ENCODE assay signal across 9 mouse cellular contexts in the genomic region with DNA sequence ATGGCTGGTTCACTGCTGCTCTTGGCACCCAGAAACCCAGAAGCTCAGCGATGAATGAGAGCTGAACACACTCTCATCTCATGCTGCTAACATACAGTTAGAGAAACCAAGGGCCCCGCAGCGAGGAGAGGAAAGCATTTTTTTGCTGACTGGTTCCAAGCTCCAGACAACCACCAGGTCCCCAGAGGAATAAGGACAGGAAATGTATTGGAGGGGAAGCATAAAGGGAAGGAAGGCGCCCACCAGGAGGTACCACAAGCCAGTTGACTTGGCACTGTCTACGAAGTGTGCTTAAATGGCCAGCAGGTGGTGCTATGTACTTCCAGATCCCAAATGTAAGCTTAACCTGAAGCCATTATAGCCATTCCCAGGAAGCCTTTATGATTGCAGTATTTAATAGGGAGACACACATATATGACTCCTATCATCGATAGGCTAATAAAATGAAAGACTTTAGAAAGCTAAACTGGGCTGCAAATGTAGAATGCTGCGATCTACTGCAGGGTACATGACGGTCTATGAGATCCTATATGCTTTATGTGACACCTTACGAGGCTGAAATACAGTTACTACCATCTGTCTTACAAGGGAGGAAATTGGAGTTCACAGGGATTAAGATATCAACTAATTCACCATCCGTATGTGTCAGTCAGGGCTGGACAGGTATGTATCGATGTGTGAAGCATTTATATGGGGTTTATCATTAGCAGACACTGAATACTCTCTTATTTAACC. TPM values are rescaled to one million over a fixed set of nuclear protein-coding genes. Genes with fewer than 3 reads are reported as not detected.
A peak's percentile ranks its signal among the peaks of the same experiment; 100 is the strongest.
DNase-seq lines count a peak whose midpoint lies in the region; ATAC-seq lines count a peak whose summit lies in the region.
"Had no signal": no experiment of that assay in that cellular context is flagged by ENCODE, and none has a peak within 500 bp of the region (broad histone marks: within the 10 kb centered on the region; RNA-seq: fewer than 3 reads in every experiment).

No protein-coding gene starts in this region.

- no peak overlapping the region for H3K4me2 ChIP-seq in kidney, embryonic 14.5 days (replicated peaks; ENCODE audit: low read depth, low read length)
- no peak overlapping the region for H3K4me2 ChIP-seq in limb, embryonic 12.5 days
- no peak overlapping the region for H3K4me2 ChIP-seq in neural tube, embryonic 12.5 days (replicated peaks)

- DNase-seq in A20 (ENCODE audit: low read depth, low spot score), result peak; percentile 71
- DNase-seq in NIH3T3 (ENCODE audit: low read depth), result peak; percentile 78
- peak; percentile 61 to 72 for DNase-seq in cerebellum, postnatal 25 days
- peak; percentile 15 to 22 for DNase-seq in gastrocnemius, adult 8-10 months (ENCODE audit: low spot score in 2 of 2)
- DNase-seq in thymus, postnatal 14 days, result peak; percentile 68

- H3K9ac ChIP-seq in kidney, embryonic 14.5 days (ENCODE audit: low read depth, low read length), result no peak overlapping the region
- H3K9ac ChIP-seq in limb, embryonic 12.5 days (replicated peaks), result no peak overlapping the region
- H3K9ac ChIP-seq in neural tube, embryonic 12.5 days, result no peak overlapping the region

- no peak overlapping the region for H3K27ac ChIP-seq in kidney, embryonic 14.5 days (ENCODE audit: low read depth, low read length)
- no peak overlapping the region for H3K27ac ChIP-seq in limb, embryonic 12.5 days
- no peak overlapping the region for H3K27ac ChIP-seq in neural tube, embryonic 12.5 days

- no peaks in the 10 kb centered on the region for H3K9me3 ChIP-seq in kidney, embryonic 14.5 days (ENCODE audit: control insufficient read depth, low read length)
- H3K9me3 ChIP-seq in limb, embryonic 12.5 days, result no peaks in the 10 kb centered on the region
- H3K9me3 ChIP-seq in neural tube, embryonic 12.5 days, result no peaks in the 10 kb centered on the region

- 34% methylated on average over 11 of the region's 11 CpGs for WGBS in kidney, embryonic 14.5 days
- WGBS in limb, embryonic 12.5 days, result 34% methylated on average over 11 of the region's 11 CpGs
- 41% methylated on average over 11 of the region's 11 CpGs for WGBS in neural tube, embryonic 12.5 days

- H3K4me1 ChIP-seq in kidney, embryonic 14.5 days (ENCODE audit: control insufficient read depth, insufficient read depth, low read length), result peaks cover 22% of the 10 kb centered on the region; the same call in 1 of the 2 replicates
- peaks cover 28% of the 10 kb centered on the region for H3K4me1 ChIP-seq in limb, embryonic 12.5 days (replicated peaks)
- H3K4me1 ChIP-seq in neural tube, embryonic 12.5 days, result peaks cover 14% of the 10 kb centered on the region

- H3K27me3 ChIP-seq in kidney, embryonic 14.5 days (ENCODE audit: control insufficient read depth, insufficient read depth, low read length), result no peaks in the 10 kb centered on the region
- H3K27me3 ChIP-seq in limb, embryonic 12.5 days, result peaks cover 17% of the 10 kb centered on the region
- H3K27me3 ChIP-seq in neural tube, embryonic 12.5 days (replicated peaks), result peaks cover 18% of the 10 kb centered on the region

- no peak overlapping the region for H3K4me3 ChIP-seq in kidney, embryonic 14.5 days (ENCODE audit: low read length)
- no peak overlapping the region for H3K4me3 ChIP-seq in limb, embryonic 12.5 days (replicated peaks)
- H3K4me3 ChIP-seq in neural tube, embryonic 12.5 days, result no peak overlapping the region

- 0 out of 2 replicates have a peak, but pooled peaks have one; percentile 58 for ATAC-seq in kidney, embryonic 14.5 days (ENCODE audit: low FRiP score, low TSS enrichment)
- ATAC-seq in limb, embryonic 12.5 days (ENCODE audit: insufficient number of reproducible peaks, insufficient read depth, low FRiP score, low TSS enrichment, low read depth), result 0 out of 2 replicates have a peak, but pooled peaks have one; percentile 27
- ATAC-seq in neural tube, embryonic 12.5 days (ENCODE audit: low FRiP score, low read depth), result peak; percentile 52; the same call in 1 of the 2 replicates

- no peaks in the 10 kb centered on the region for H3K36me3 ChIP-seq in kidney, embryonic 14.5 days (ENCODE audit: control insufficient read depth, insufficient read depth, low read length)
- no peaks in the 10 kb centered on the region for H3K36me3 ChIP-seq in limb, embryonic 12.5 days
- H3K36me3 ChIP-seq in neural tube, embryonic 12.5 days, result no peaks in the 10 kb centered on the region

RNA-seq across cellular contexts. Expression of a gene that starts 33.1 kb away (rescaled TPM):
- total RNA-seq in gastrocnemius, adult 8-10 months (2022), result not detected
- 1.4 and 3.3 TPM in 2 replicates for polyA plus RNA-seq in kidney, embryonic 14.5 days (2014; fragmentation: Nextera tagmentation; extraction: Ambion mirVana)
- not detected in 2 replicates for polyA plus RNA-seq in limb, embryonic 12.5 days (2016; fragmentation: Nextera tagmentation; extraction: Ambion mirVana)
- polyA plus RNA-seq in neural tube, embryonic 12.5 days (2016; fragmentation: Nextera tagmentation; extraction: Ambion mirVana), result not detected in 2 replicates
- polyA plus RNA-seq: gonadal fat pad, adult 2 months had no signal

Comparison
In these comparisons a context has a peak if more than half of its experiments do, and no peak if none do; other contexts are left out.
1. DNase-seq: peak in every context shown above with its lines; median percentile 78 in NIH3T3; 71 in A20; 68 in thymus, postnatal 14 days; 66 in cerebellum, postnatal 25 days; 18 in gastrocnemius, adult 8-10 months.